Mouse (Mus musculus) kidney, embryonic 16.5 days (tissue): ENCODE measurements around the gene Arhgap25. TPM values are rescaled to one million over a fixed set of nuclear protein-coding genes. Genes with fewer than 3 reads are reported as not detected.
"Not testable (repeated sequence)": the region's sequence is repeated elsewhere in the genome, so short reads cannot be mapped to it uniquely, and the experiment has no call there.

Experiments used
- ATAC-seq: fragments of 200-750 bp; cut with Nextera tagmentation; 2 replicates; pipeline ENCODE4 v1.8.0; 2017; ENCODE audit warnings: moderate TSS enrichment; ENCODE audit not compliant: low FRiP score, low TSS enrichment
- H3K27ac ChIP-seq: fragments of 300-500 bp; sonication (generic); 2 replicates; pipeline ENCODE4 v1.5.1; 2014; ENCODE audit warnings: low read length
- H3K27me3 ChIP-seq: fragments of 300-500 bp; sonication (generic); 2 replicates; pipeline ENCODE4 v1.6.1; 2014; ENCODE audit warnings: low read length, control low read depth, mixed read lengths; ENCODE audit not compliant: insufficient read depth
- H3K36me3 ChIP-seq: fragments of 300-500 bp; sonication (generic); 2 replicates; pipeline ENCODE4 v1.6.1; 2014; ENCODE audit warnings: low read length, control low read depth, mixed read lengths; ENCODE audit not compliant: insufficient read depth
- H3K4me1 ChIP-seq: fragments of 300-500 bp; sonication (generic); 2 replicates; pipeline ENCODE4 v1.6.1; 2014; ENCODE audit warnings: low read length, control low read depth, mixed read lengths; ENCODE audit not compliant: insufficient read depth
- H3K4me2 ChIP-seq: fragments of 300-500 bp; sonication (generic); replicated peaks from 2 replicates; pipeline ENCODE4 v1.6.1; 2014; ENCODE audit warnings: low read depth, low read length
- H3K4me3 ChIP-seq: fragments of 300-500 bp; sonication (generic); 2 replicates; pipeline ENCODE4 v1.5.1; 2014; ENCODE audit warnings: mild to moderate bottlenecking, low read length
- H3K9ac ChIP-seq: fragments of 300-500 bp; sonication (generic); replicated peaks from 2 replicates; pipeline ENCODE4 v1.6.1; 2014; ENCODE audit warnings: low read length
- H3K9me3 ChIP-seq: fragments of 300-500 bp; sonication (generic); 2 replicates; pipeline ENCODE4 v1.6.1; 2016; ENCODE audit warnings: low read length, control low read depth
- WGBS: fragments of 180-500 bp; shearing (Covaris S2); extraction: QIAGEN DNeasy Blood & Tissue Kit; methylation state at CpG from one replicate; pipeline ENCODE4 v1.1.7; 2014; 5-methylcytosine and 5-hydroxymethylcytosine counted together
- polyA plus RNA-seq: library from polyadenylated mRNA; unstranded; fragments of >200 nt; fragmentation: Nextera tagmentation; extraction: Ambion mirVana; gene quantifications from 2 replicates; pipeline ENCODE4 v1.2.1, GENCODE M21; 2015

Gene Arhgap25
- polyA plus RNA-seq, 1 experiment from 2014 or later: 6.3 TPM

DNA sequence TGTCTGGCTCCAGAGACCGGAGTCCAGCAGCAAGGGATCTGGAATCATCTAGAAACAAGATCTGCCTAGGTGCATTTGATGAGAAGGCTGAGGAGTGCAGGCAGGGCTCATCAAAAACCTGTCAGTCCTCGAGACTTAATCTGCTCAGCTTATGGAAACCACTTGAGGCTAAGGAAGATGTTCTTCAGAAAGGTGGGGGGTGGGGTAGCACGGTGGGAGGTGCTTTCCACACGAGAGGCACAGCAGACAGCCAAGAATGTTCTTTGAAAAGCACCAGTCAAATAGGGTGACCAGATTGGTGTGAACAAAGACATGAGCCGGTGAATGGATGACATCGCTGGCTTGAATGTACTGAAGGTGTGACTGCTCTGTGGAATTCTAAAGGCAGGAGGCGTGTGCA, 9.3 kb downstream of the Arhgap25 start:
- Histone ChIP-seq H3K9ac (no peak overlapping the region), H3K4me2 (no peak overlapping the region), H3K9me3 (no peaks in the 10 kb centered on the region), H3K27me3 (no peaks in the 10 kb centered on the region), H3K4me3 (no peak overlapping the region), H3K4me1 (no peaks in the 10 kb centered on the region), H3K27ac (no peak overlapping the region), H3K36me3 (no peaks in the 10 kb centered on the region)
- no peak for ATAC-seq
- WGBS: 80% methylated on average over 7 of the region's 7 CpGs

DNA sequence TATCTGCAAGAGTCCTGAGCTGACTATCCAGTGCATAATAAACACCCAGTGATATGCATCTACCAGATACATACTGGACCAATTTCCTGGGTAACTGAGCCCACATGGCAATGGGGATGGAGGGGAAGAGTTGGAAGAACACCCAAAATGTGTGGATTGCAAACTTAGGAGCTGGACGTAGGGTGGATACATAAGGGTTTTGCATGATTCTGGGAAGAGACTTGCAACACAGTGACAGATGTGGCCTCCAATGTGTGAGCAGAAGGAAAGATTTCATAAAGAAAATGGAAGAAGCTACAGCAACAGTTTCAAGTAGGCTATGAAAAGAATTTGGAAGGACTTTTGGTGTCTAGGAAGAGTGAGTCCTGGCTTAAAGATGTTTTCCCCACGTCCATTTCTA, 10.0 kb downstream of the Arhgap25 start:
- WGBS: 80% methylated on average over 2 of the region's 2 CpGs
- Histone ChIP-seq H3K9ac (no peak overlapping the region), H3K9me3 (no peaks in the 10 kb centered on the region), H3K27ac (no peak overlapping the region), H3K4me1 (no peaks in the 10 kb centered on the region), H3K27me3 (no peaks in the 10 kb centered on the region), H3K36me3 (no peaks in the 10 kb centered on the region), H3K4me3 (no peak overlapping the region), H3K4me2 (no peak overlapping the region)
- no peak for ATAC-seq

DNA sequence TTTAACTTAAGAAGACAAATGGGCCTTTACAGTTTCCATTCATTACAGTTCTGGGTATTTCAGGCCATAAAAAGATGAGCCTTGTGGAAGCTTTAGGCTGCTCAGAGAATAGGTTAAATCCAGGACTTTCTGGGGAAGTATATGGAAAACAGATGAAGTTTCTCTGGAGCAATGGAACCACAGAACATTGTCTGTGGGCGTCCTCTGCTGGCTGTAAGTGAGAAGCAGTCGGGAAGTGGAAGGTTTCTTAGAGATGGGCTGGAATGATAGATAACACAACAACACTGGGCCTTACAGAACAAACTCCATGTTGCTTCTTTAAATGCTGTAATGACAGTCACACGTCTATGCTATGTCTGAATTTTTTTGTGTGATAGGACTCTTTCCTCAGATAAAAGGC, 10.8 kb downstream of the Arhgap25 start:
- Histone ChIP-seq H3K4me3 (no peak overlapping the region), H3K9me3 (no peaks in the 10 kb centered on the region), H3K4me1 (no peaks in the 10 kb centered on the region), H3K27ac (no peak overlapping the region), H3K36me3 (no peaks in the 10 kb centered on the region), H3K27me3 (no peaks in the 10 kb centered on the region), H3K9ac (no peak overlapping the region), H3K4me2 (no peak overlapping the region)
- ATAC-seq: no peak
- WGBS: 24% methylated on average over 3 of the region's 3 CpGs

DNA sequence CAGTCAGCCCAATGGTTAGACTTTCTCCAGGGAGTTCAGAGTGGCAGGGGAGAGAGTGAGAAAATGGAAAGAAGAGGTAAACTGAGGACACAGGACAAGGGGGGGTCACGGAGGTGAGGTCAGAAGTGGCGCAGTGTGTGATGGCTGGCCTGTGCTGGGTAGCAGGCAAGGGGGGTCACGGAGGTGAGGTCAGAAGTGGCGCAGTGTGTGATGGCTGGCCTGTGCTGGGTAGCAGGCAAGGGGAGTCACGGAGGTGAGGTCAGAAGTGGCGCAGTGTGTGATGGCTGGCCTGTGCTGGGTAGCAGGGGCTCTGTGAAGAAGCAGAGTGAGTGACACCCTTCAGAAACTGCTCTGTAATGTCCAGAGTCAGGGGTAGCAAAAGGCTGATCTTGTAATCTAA, 11.4 kb downstream of the Arhgap25 start:
- H3K4me1 ChIP-seq, H3K4me3 ChIP-seq, H3K4me2 ChIP-seq, H3K27ac ChIP-seq, H3K9me3 ChIP-seq, H3K36me3 ChIP-seq, H3K27me3 ChIP-seq, H3K9ac ChIP-seq: not testable (repeated sequence)
- ATAC-seq: peak; percentile 63; the same call in 1 of the 2 replicates
- 84% methylated on average over 6 of the region's 6 CpGs for WGBS

DNA sequence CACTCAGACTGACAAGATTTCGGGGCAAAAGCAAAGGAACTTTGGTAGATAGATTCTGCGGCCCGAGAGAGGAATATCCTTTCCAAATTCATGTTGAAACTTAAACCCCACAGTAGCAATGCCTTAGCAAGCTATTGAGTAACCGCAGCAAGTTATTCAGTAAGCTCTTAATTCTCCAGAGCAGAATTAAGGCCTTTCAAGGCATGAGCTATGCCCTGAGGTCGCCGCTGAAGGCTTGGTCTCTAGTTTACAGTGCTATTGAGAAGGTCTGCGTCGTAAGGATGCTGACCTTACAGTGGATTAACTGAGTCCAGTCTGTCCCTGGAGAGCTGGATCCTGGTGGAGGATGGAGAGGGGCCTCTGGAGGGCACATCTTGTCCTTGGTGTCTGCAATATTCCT, 12.5 kb downstream of the Arhgap25 start:
- 61% methylated on average over 8 of the region's 8 CpGs for WGBS
- H3K27me3 ChIP-seq: no peaks in the 10 kb centered on the region
- H3K27ac ChIP-seq: peak overlapping the region; percentile 57
- 0 out of 2 replicates have a peak, but pooled peaks have one; percentile 21 for ATAC-seq
- H3K4me2 ChIP-seq: no peak overlapping the region
- no peak overlapping the region for H3K9ac ChIP-seq
- H3K4me1 ChIP-seq: peaks cover 3% of the 10 kb centered on the region; the same call in 1 of the 2 replicates
- H3K9me3 ChIP-seq: no peaks in the 10 kb centered on the region
- H3K36me3 ChIP-seq: no peaks in the 10 kb centered on the region
- H3K4me3 ChIP-seq: no peak overlapping the region

DNA sequence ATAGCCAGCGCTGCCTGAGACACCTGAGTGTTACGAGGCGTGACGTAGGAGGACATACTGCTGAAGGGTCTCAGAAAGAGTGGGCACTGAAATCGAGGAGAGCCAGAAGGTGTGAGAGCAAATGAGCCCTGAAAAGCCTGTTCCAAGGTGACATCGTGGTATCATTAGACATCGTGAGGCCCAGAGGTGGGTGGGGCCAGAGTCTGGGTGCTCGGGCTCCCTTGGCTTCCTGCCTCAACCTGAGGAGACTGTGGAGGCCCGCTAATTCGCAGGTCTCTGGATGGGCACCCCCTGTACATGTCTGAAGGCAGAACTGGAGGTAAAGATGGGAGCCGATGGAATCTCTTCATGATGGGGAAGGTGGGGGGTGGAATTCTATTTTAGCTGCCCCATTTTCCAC, 13.2 kb downstream of the Arhgap25 start:
- Histone ChIP-seq H3K9me3 (no peaks in the 10 kb centered on the region), H3K27me3 (no peaks in the 10 kb centered on the region), H3K4me2 (no peak overlapping the region), H3K9ac (no peak overlapping the region), H3K27ac (peak overlapping the region; percentile 57; the same call in 1 of the 2 replicates), H3K4me3 (no peak overlapping the region), H3K4me1 (peaks cover 3% of the 10 kb centered on the region; the same call in 1 of the 2 replicates), H3K36me3 (no peaks in the 10 kb centered on the region)
- WGBS: 71% methylated on average over 11 of the region's 11 CpGs
- no peak for ATAC-seq

DNA sequence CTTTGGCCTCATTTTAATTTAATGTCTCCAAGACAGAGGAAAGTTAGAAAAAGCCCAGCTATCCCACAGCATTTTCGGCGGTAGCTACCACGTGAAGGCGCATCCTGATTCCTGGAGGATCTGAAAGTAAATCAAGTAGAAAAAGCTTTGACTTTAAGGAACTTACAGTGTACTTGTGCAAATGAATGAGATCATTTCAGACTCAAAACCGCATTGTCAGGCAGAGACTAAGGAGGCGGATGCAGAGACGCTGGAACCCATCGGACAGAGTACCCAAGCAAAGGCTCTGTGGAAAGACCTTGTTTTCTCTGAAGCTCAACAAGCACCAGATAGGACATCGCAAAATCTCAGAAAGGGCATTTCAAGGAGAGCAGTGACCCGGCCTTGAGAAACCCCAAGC, 14.4 kb downstream of the Arhgap25 start:
- H3K27me3 ChIP-seq: no peaks in the 10 kb centered on the region
- no peak overlapping the region for H3K27ac ChIP-seq
- 94% methylated on average over 10 of the region's 10 CpGs for WGBS
- no peaks in the 10 kb centered on the region for H3K9me3 ChIP-seq
- no peak overlapping the region for H3K9ac ChIP-seq
- H3K4me1 ChIP-seq: peaks cover 3% of the 10 kb centered on the region; the same call in 1 of the 2 replicates
- no peak for ATAC-seq
- no peaks in the 10 kb centered on the region for H3K36me3 ChIP-seq
- no peak overlapping the region for H3K4me3 ChIP-seq
- no peak overlapping the region for H3K4me2 ChIP-seq

DNA sequence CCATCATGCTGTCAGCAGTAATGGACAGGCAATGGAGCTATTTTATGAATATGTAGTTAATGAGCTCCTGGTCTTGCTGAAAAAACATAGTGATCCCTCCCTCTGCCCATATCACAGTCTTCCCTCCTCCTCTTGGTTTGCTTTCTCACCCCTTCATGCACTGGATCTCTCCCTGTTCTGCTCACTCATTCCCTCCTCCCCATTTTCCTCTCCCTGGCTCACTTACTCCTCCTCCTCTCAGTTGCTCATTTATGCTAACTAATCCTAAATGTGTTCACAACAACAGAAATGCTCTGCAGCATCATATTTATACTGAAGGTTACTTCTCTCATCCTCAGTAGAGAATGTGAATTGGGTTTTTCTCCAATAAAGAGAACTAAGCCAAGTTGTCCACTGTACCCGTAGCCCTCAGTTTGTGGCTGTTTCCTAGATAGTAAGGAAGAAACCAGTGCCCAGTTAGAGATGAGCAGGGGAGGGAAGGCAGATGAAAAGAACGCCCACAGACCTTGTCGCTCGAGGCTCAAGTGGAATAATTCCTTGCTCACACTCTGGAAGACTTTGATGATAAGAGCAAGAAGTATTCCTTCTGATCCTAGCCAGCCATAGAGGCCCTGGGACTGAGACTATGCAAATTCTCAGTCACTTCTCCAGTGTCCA, 15.2 kb downstream of the Arhgap25 start:
- Histone ChIP-seq H3K9me3 (no peaks in the 10 kb centered on the region), H3K4me2 (no peak overlapping the region), H3K9ac (no peak overlapping the region), H3K4me3 (no peak overlapping the region), H3K27me3 (no peaks in the 10 kb centered on the region), H3K36me3 (no peaks in the 10 kb centered on the region), H3K27ac (no peak overlapping the region), H3K4me1 (peaks cover 3% of the 10 kb centered on the region; the same call in 1 of the 2 replicates)
- no peak for ATAC-seq
- WGBS: 92% methylated on average over 4 of the region's 4 CpGs

DNA sequence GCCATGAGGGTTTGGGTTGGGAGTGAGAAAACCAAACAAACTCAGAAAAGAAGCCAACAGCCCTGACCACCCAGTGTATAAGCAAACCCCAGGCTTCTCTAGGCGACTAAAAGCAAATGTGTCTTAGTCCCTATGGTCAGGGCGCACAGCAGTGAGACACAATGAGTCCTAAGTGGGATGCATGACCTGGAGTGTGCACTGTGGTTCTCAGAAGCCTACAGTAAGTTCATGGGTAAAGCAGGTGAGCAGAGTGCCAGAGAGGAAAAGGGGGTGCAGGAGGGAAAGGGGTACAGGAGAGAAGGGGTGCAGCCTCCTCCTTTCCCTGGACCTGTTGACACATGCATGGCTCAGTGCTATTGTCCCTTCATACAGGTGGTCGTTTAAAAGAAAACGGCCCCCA, 18.7 kb downstream of the Arhgap25 start:
- ATAC-seq: no peak
- WGBS: 82% methylated on average over 4 of the region's 4 CpGs
- no peak overlapping the region for H3K4me2 ChIP-seq

DNA sequence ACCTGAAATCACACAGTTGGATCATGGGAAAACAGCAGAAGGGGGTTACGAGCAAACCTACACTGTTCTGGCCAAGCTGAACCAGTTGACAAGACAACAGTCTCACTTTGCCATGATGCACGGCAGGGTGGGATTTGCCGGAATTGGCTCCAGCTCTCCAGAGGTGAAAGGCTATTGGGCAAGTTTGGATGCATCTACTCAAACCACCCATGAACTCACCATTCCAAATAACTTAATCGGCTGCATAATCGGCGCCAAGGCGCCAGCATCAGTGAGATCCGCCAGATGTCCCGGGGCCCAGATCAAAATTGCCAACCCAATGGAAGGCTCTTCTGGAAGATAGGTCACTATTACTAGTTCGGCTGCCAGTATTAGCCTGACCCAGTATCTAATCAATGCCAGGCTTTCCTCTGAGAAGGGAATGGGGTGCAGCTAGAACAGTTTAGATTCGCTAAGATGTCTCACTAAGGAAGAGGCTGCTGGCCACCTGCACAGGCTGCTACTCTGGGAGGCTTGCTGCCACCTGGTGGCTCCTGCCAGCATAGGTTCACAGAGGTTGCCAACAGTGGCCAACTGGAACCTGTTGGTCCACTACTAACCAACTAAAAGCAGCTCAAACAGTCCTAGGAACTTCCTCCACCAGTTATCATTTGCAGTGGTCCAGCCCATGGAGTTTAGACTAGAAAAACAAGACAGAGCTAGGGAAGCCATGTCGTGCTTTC, 19.9 kb downstream of the Arhgap25 start:
- Histone ChIP-seq H3K4me3 (no peak overlapping the region), H3K27me3 (no peaks in the 10 kb centered on the region), H3K9me3 (no peaks in the 10 kb centered on the region), H3K4me1 (peaks cover 3% of the 10 kb centered on the region; the same call in 1 of the 2 replicates), H3K27ac (no peak overlapping the region), H3K36me3 (no peaks in the 10 kb centered on the region), H3K9ac (no peak overlapping the region), H3K4me2 (no peak overlapping the region)
- WGBS: 77% methylated on average over 12 of the region's 12 CpGs
- ATAC-seq: no peak; the same call in 1 of the 2 replicates

More for the DNA sequence above, 18.7 kb downstream of the Arhgap25 start:
- H3K9me3 ChIP-seq: no peaks in the 10 kb centered on the region
- H3K4me1 ChIP-seq: peaks cover 3% of the 10 kb centered on the region; the same call in 1 of the 2 replicates
- H3K27ac ChIP-seq: no peak overlapping the region
- H3K36me3 ChIP-seq: no peaks in the 10 kb centered on the region
- no peak overlapping the region for H3K9ac ChIP-seq
- H3K27me3 ChIP-seq: no peaks in the 10 kb centered on the region
- H3K4me3 ChIP-seq: no peak overlapping the region
